Mouse (Mus musculus) left cerebral cortex, adult 2 months (tissue): Measurements from ENCODE around the gene Cd244a. TPM values are rescaled to one million over a fixed set of nuclear protein-coding genes. Genes with fewer than 3 reads are reported as not detected.

Experiments used
- DNase-seq, 2 experiments: peaks; one replicate each; pipeline ENCODE4 v3.0.0; 2021 to 2022; ENCODE audit warnings: low spot score in 2 of 2, mixed read lengths in 1 of 2; ENCODE audit errors: extremely low spot score in 1 of 2
- H3K27ac ChIP-seq: fragments of 200-600 bp; 2 replicates; pipeline ENCODE4 v1.8.1; 2022
- H3K4me3 ChIP-seq: fragments of 200-600 bp; 2 replicates; pipeline ENCODE4 v1.8.1; 2022
- CTCF ChIP-seq: fragments of 200-600 bp; IDR thresholded peaks from 2 replicates; pipeline ENCODE4 v1.8.1; 2022; ENCODE audit warnings: antibody characterized with exemption, mild to moderate bottlenecking, moderate library complexity
- intact Hi-C: fragments of 180-260 bp; cut with DNase I; formaldehyde crosslinking; loops from one replicate; pipeline ENCODE4 v1.15.1; 2025
- total RNA-seq, 2 experiments: library from RNA; stranded (reverse); gene quantifications; 2 replicates each; pipeline ENCODE4 v1.2.3; 2021

Cd244a gene
- total RNA-seq, 2 experiments from 2014 or later, result not detected

- H3K27ac ChIP-seq, result no peak overlapping the region
- intact Hi-C loops, result loop anchor here (1.0 kb wide), 1 partner anchor 45 kb away; no protein-coding TSS in a partner anchor
- no peak for TF ChIP-seq CTCF
- no peak overlapping the region for H3K4me3 ChIP-seq
- no peak for DNase-seq
These were observed 18.2 kb downstream of the Cd244a start for GRCm38 (mm10) chr1:171577168-171577567.

- Histone ChIP-seq H3K27ac (no peak overlapping the region), H3K4me3 (no peak overlapping the region)
- no peak for DNase-seq
- no peak for TF ChIP-seq CTCF
- intact Hi-C loops, result no loop called here
These were observed 25.6 kb downstream of the Cd244a start for GRCm38 (mm10) chr1:171584584-171584983.

GRCm38 (mm10) chr1:171604686-171605085 is 45.7 kb downstream of the Cd244a start:
- intact Hi-C loops, result no loop called here
- TF ChIP-seq CTCF, result no peak

GRCm38 (mm10) chr1:171606656-171607055 is 47.7 kb downstream of the Cd244a start:
- DNase-seq, result no peak
- no peak for TF ChIP-seq CTCF
- Histone ChIP-seq H3K27ac (no peak overlapping the region), H3K4me3 (no peak overlapping the region)
- intact Hi-C loops, result no loop called here

More at GRCm38 (mm10) chr1:171604686-171605085, 45.7 kb downstream of the Cd244a start:
- DNase-seq, result no peak
- H3K27ac ChIP-seq, result no peak overlapping the region
- no peak overlapping the region for H3K4me3 ChIP-seq

- DNase-seq, result no peak
- TF ChIP-seq CTCF, result no peak
- no peak within 1 kb of the TSS for H3K27ac ChIP-seq
- intact Hi-C loops, result no loop called here
- H3K4me3 ChIP-seq, result no peak within 1 kb of the TSS
These were observed 48.2 kb downstream of the Cd244a start, which contains the start of gene Ly9 for GRCm38 (mm10) chr1:171607176-171607575. TSS of gene Ly9 (minus strand) at chr1:171607410.

- H3K27ac ChIP-seq, result no peak overlapping the region
- intact Hi-C loops, result no loop called here
- TF ChIP-seq CTCF, result no peak; the same call in 1 of the 2 replicates
These were observed 51.0 kb downstream of the Cd244a start for GRCm38 (mm10) chr1:171610026-171610425.

GRCm38 (mm10) chr1:171610781-171611180 is 51.8 kb downstream of the Cd244a start:
- no peak; the same call in 1 of the 2 replicates for TF ChIP-seq CTCF
- no peak overlapping the region for H3K27ac ChIP-seq
- intact Hi-C loops, result no loop called here
- no peak overlapping the region for H3K4me3 ChIP-seq
- DNase-seq, result no peak

More at GRCm38 (mm10) chr1:171610026-171610425, 51.0 kb downstream of the Cd244a start:
- H3K4me3 ChIP-seq, result no peak overlapping the region
- DNase-seq, result no peak

- DNase-seq, result no peak
- no peak overlapping the region for H3K4me3 ChIP-seq
- no peak overlapping the region for H3K27ac ChIP-seq
- TF ChIP-seq CTCF, result peak; percentile 65
- intact Hi-C loops, result no loop called here
These were observed 55.0 kb downstream of the Cd244a start for GRCm38 (mm10) chr1:171613962-171614361.

GRCm38 (mm10) chr1:171616881-171617515 is 58.0 kb downstream of the Cd244a start:
- no peak overlapping the region for H3K27ac ChIP-seq
- no peak overlapping the region for H3K4me3 ChIP-seq
- DNase-seq, result no peak
- TF ChIP-seq CTCF, result no peak
- intact Hi-C loops, result no loop called here

- intact Hi-C loops, result no loop called here
- TF ChIP-seq CTCF, result no peak
- Histone ChIP-seq H3K4me3 (no peak overlapping the region), H3K27ac (no peak overlapping the region)
- DNase-seq, result peak in 1 of 2 experiments; percentile 21
These were observed 60.0 kb downstream of the Cd244a start for GRCm38 (mm10) chr1:171619001-171619400.

GRCm38 (mm10) chr1:171619645-171620044 is 60.7 kb downstream of the Cd244a start:
- intact Hi-C loops, result no loop called here
- Histone ChIP-seq H3K27ac (no peak overlapping the region), H3K4me3 (no peak overlapping the region)
- DNase-seq, result no peak
- TF ChIP-seq CTCF, result no peak

GRCm38 (mm10) chr1:171620091-171620490 is 61.1 kb downstream of the Cd244a start:
- intact Hi-C loops, result no loop called here
- H3K4me3 ChIP-seq, result no peak overlapping the region
- no peak for DNase-seq
- H3K27ac ChIP-seq, result no peak overlapping the region
- no peak for TF ChIP-seq CTCF

- intact Hi-C loops, result no loop called here
- no peak for TF ChIP-seq CTCF
- Histone ChIP-seq H3K4me3 (no peak overlapping the region), H3K27ac (no peak overlapping the region)
- no peak for DNase-seq
These were observed 68.8 kb downstream of the Cd244a start for GRCm38 (mm10) chr1:171627801-171628200.
